8 mouse cellular contexts compared by ENCODE assay signal in genomic region chr4:155173822-155174785, GRCm38 (mm10). TPM values are rescaled to one million over a fixed set of nuclear protein-coding genes. Genes with fewer than 3 reads are reported as not detected.
DNase-seq lines count a peak whose midpoint lies in the region; ATAC-seq and TF ChIP-seq lines count a peak whose summit lies in the region.

No protein-coding gene starts in this region.

- H3K9ac ChIP-seq in hindbrain, postnatal 0 days (replicated peaks; ENCODE audit: low read length): peak overlapping the region; percentile 22
- peak overlapping the region; percentile 25; the same call in 1 of the 2 replicates for H3K9ac ChIP-seq in neural tube, embryonic 14.5 days (replicated peaks; ENCODE audit: low read depth, low read length)

- WGBS in hindbrain, postnatal 0 days: 15% methylated on average over 16 of the region's 17 CpGs
- WGBS in neural tube, embryonic 14.5 days: 15% methylated on average over 16 of the region's 17 CpGs

- no peaks in the 10 kb centered on the region for H3K27me3 ChIP-seq in hindbrain, postnatal 0 days (ENCODE audit: insufficient read depth, low read length)
- H3K27me3 ChIP-seq in neural tube, embryonic 14.5 days (ENCODE audit: control insufficient read depth, insufficient read depth, low read length): no peaks in the 10 kb centered on the region

- H3K9me3 ChIP-seq in hindbrain, postnatal 0 days (ENCODE audit: low read length): no peaks in the 10 kb centered on the region
- no peaks in the 10 kb centered on the region for H3K9me3 ChIP-seq in neural tube, embryonic 14.5 days (ENCODE audit: control insufficient read depth, low read length)

- peak overlapping the region; percentile 73 for H3K27ac ChIP-seq in left cerebral cortex, adult 2 months
- peak overlapping the region; percentile 84 for H3K27ac ChIP-seq in hindbrain, postnatal 0 days
- peak overlapping the region; percentile 85 for H3K27ac ChIP-seq in neural tube, embryonic 14.5 days (ENCODE audit: low read depth, low read length)

- no peaks in the 10 kb centered on the region for H3K36me3 ChIP-seq in hindbrain, postnatal 0 days (ENCODE audit: insufficient read depth, low read length)
- no peaks in the 10 kb centered on the region for H3K36me3 ChIP-seq in neural tube, embryonic 14.5 days (ENCODE audit: control insufficient read depth, insufficient read depth, low read length)

- no peak for TF ChIP-seq CTCF in left cerebral cortex, adult 2 months (IDR thresholded peaks at IDR 0.05)
- TF ChIP-seq CTCF in hindbrain, postnatal 0 days (IDR thresholded peaks at IDR 0.05; ENCODE audit: low read depth): 0 out of 2 replicates have a peak, but pooled peaks have one; percentile 5

- DNase-seq in left cerebral cortex, adult 2 months (ENCODE audit: extremely low spot score in 1 of 2, low spot score in 2 of 2): no peak
- no peak for DNase-seq in left cerebral cortex, postnatal 25 days (ENCODE audit: low spot score in 2 of 2)
- DNase-seq in embryo, embryonic 10.5 days (ENCODE audit: low spot score): peak; percentile 44
- DNase-seq in hindbrain, postnatal 0 days (ENCODE audit: low spot score): no peak
- no peak for DNase-seq in thymus, postnatal 25 days
- DNase-seq in layer of hippocampus, postnatal 36 days: no peak

- no peak for ATAC-seq in hindbrain, postnatal 0 days
- no peak for ATAC-seq in neural tube, embryonic 14.5 days (ENCODE audit: low read depth)
- ATAC-seq in monocyte, adult 5-6 weeks (replicated peaks; ENCODE audit: insufficient number of reproducible peaks, low FRiP score, low TSS enrichment, poor library complexity, severe bottlenecking): no peak

- H3K4me1 ChIP-seq in hindbrain, postnatal 0 days (ENCODE audit: insufficient read depth, low read length): peaks cover 67% of the 10 kb centered on the region
- H3K4me1 ChIP-seq in neural tube, embryonic 14.5 days (ENCODE audit: control insufficient read depth, insufficient read depth, low read length): peaks cover 78% of the 10 kb centered on the region

- intact Hi-C loops in left cerebral cortex, adult 2 months (cut with DNase I): no loop called here
- intact Hi-C loops in left cerebral cortex, postnatal 25 days (cut with DNase I): loop anchor here (2.0 to 5.0 kb wide), 2 partner anchors 47 to 52 kb away; no protein-coding TSS in a partner anchor

- H3K4me3 ChIP-seq in left cerebral cortex, adult 2 months: no peak overlapping the region
- no peak overlapping the region for H3K4me3 ChIP-seq in hindbrain, postnatal 0 days (ENCODE audit: low read length)
- H3K4me3 ChIP-seq in neural tube, embryonic 14.5 days (ENCODE audit: low read depth, low read length): no peak overlapping the region

- H3K4me2 ChIP-seq in hindbrain, postnatal 0 days (ENCODE audit: low read depth, low read length): peak overlapping the region; percentile 36; the same call in 1 of the 2 replicates
- peak overlapping the region; percentile 29 for H3K4me2 ChIP-seq in neural tube, embryonic 14.5 days (ENCODE audit: low read depth, low read length)

RNA-seq across cellular contexts. Expression of gene Ski, which starts 48.3 kb away (rescaled TPM):
- total RNA-seq in left cerebral cortex, adult 2 months (2021): 100 to 1,000 TPM; 113 to 119 TPM
- 100 to 1,000 TPM; 111 to 112 TPM for total RNA-seq in left cerebral cortex, postnatal 25 days (2021)
- total RNA-seq in hindbrain, postnatal 0 days (2014; rRNA removed): 69.8 and 71.3 TPM in 2 replicates
- polyA plus RNA-seq in hindbrain, postnatal 0 days (2015; fragmentation: Nextera tagmentation; extraction: Ambion mirVana): 8.8 and 9.5 TPM in 2 replicates
- 16.8 and 17.7 TPM in 2 replicates for polyA plus RNA-seq in neural tube, embryonic 14.5 days (2014; fragmentation: Nextera tagmentation; extraction: Ambion mirVana)
- 100 to 1,000 TPM; 126 to 132 TPM for total RNA-seq in layer of hippocampus, postnatal 36 days (2021)
- total RNA-seq in monocyte, adult 5-6 weeks (2017): 13.5 to 26.2 TPM (median 17.7 TPM) in 3 replicates
